Mouse (Mus musculus) megakaryocyte, adult 5-6 weeks (primary cell): ENCODE measurements around the gene Tuba1c. TPM values are rescaled to one million over a fixed set of nuclear protein-coding genes. Genes with fewer than 3 reads are reported as not detected.

Experiments used
- ATAC-seq: 2 replicates; pipeline ENCODE4 v1.8.0; 2016; ENCODE audit warnings: mild to moderate bottlenecking, inconsistent platforms; ENCODE audit not compliant: poor library complexity, severe bottlenecking
- total RNA-seq, 2 experiments: library from RNA; stranded (forward) in 1 of 2; stranded (reverse) in 1 of 2; fragments of 153-499, 151-499 nt in 1 of 2; fragments of 221-1000, 200-1000 nt in 1 of 2; gene quantifications; 2 replicates each; pipeline versions ENCODE4 v1.2.3 to v1.2.4; 2015 to 2017

Gene Tuba1c
- total RNA-seq (2015) (232 and 270 TPM in 2 replicates), total RNA-seq (2017) (124 and 128 TPM in 2 replicates)

GRCm38 (mm10) chr15:99029619-99030584 is at the start of gene Tuba1c:
Gene Tuba1c, plus strand, starts transcription at chr15:99029891.
- peak; percentile 67 for ATAC-seq

- no peak for ATAC-seq
Measured at GRCm38 (mm10) chr15:98980012-98980614, 49.6 kb upstream of the Tuba1c start.

GRCm38 (mm10) chr15:98982100-98982499 is 47.6 kb upstream of the Tuba1c start:
- ATAC-seq = no peak

- ATAC-seq = no peak
Measured at GRCm38 (mm10) chr15:98983431-98984081, 46.1 kb upstream of the Tuba1c start.

GRCm38 (mm10) chr15:98984681-98985080 is 45.0 kb upstream of the Tuba1c start:
- no peak for ATAC-seq

- peak; percentile 95 for ATAC-seq
Measured at GRCm38 (mm10) chr15:98985240-98985981, 44.3 kb upstream of the Tuba1c start.

- ATAC-seq = no peak
Measured at GRCm38 (mm10) chr15:98985982-98986715, 43.5 kb upstream of the Tuba1c start.

GRCm38 (mm10) chr15:98987077-98987630 is 42.5 kb upstream of the Tuba1c start:
- no peak for ATAC-seq

- ATAC-seq = no peak
Measured at GRCm38 (mm10) chr15:98987661-98988181, 42.0 kb upstream of the Tuba1c start.

- no peak for ATAC-seq
Measured at GRCm38 (mm10) chr15:98988787-98989186, 40.9 kb upstream of the Tuba1c start.

GRCm38 (mm10) chr15:98989701-98990430 is 39.8 kb upstream of the Tuba1c start:
- ATAC-seq = no peak

GRCm38 (mm10) chr15:98990669-98991539 is 38.8 kb upstream of the Tuba1c start:
- ATAC-seq = no peak

- no peak for ATAC-seq
Measured at GRCm38 (mm10) chr15:98991540-98992050, 38.1 kb upstream of the Tuba1c start.

- ATAC-seq = peak; percentile 71
Measured at GRCm38 (mm10) chr15:98992086-98992912, 37.4 kb upstream of the Tuba1c start.

- ATAC-seq = peak; percentile 95
Measured at GRCm38 (mm10) chr15:98993093-98993793, 36.4 kb upstream of the Tuba1c start.

GRCm38 (mm10) chr15:98993865-98994264 is 35.8 kb upstream of the Tuba1c start:
- peak; percentile 67 for ATAC-seq
